Mouse (Mus musculus) heart, adult 9 months (tissue): ENCODE data around the gene Amdhd2.
"Not testable (repeated sequence)": the region's sequence is repeated elsewhere in the genome, so short reads cannot be mapped to it uniquely, and the experiment has no call there.

Experiments
- DNase-seq, 2 experiments: peaks; one replicate each; pipeline ENCODE4 v3.0.0; 2022; ENCODE audit warnings: low spot score in 2 of 2

The Amdhd2 gene

GRCm38 (mm10) chr17:24156394-24156793 lies 7.2 kb downstream of the Amdhd2 start:
- DNase-seq = no peak

GRCm38 (mm10) chr17:24155742-24156141 lies 7.8 kb downstream of the Amdhd2 start:
- DNase-seq = no peak

DNA sequence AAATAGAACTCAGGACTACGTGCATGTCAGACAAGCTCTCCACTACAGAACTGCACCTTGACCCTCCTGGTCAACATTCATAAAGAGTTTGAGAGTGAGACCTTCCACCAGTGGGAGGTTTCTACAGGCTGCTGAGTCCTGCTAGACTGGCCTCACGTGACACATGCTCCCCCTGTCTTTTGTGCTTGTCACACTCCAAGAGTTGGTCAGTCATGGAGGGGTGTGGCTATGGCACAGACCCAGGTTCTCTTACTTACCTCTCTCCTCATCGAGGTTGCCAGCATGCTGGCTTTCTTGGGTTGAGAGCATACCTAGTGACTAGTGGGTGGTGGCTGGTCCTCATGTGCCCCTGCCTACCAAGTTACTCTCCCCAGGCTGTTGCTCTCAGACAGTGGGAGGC lies 9.1 kb downstream of the Amdhd2 start:
- no peak for DNase-seq

GRCm38 (mm10) chr17:24151890-24152563 lies 11.5 kb downstream of the Amdhd2 start:
- DNase-seq = peak; percentile 51 to 68

- no peak for DNase-seq
These were observed 12.2 kb downstream of the Amdhd2 start for GRCm38 (mm10) chr17:24151382-24151781.

GRCm38 (mm10) chr17:24150824-24151223 lies 12.7 kb downstream of the Amdhd2 start, which contains the start of gene Pdpk1:
Gene Pdpk1 (minus strand): TSS chr17:24150924.
- DNase-seq = no peak

- no peak for DNase-seq
These were observed 14.1 kb downstream of the Amdhd2 start for GRCm38 (mm10) chr17:24149421-24149820.

- DNase-seq = no peak
These were observed 20.7 kb downstream of the Amdhd2 start for GRCm38 (mm10) chr17:24142897-24143296.

- DNase-seq = peak; percentile 95 to 97
These were observed 22.1 kb downstream of the Amdhd2 start for GRCm38 (mm10) chr17:24141425-24141920.

- DNase-seq = no peak
These were observed 22.6 kb downstream of the Amdhd2 start for GRCm38 (mm10) chr17:24140845-24141424.

DNA sequence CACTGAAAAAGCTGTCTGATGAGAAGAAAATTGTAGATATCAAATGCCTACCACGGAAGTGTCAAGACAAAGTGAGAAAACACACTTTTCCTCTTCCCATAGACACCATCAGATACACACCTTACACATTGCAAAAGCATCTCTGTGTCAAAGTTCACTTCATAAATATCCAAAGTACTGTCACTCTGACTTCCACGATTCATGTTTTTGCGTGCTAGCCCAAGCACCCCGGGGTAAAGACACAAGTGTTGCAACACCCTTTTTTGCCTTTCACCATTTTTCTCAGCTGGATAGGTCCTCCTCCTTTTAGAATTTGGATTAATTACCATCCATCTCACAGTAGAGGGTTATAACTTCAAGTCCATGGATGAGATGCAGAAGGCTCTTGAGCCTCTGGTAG lies 23.6 kb downstream of the Amdhd2 start:
- no peak for DNase-seq

- DNase-seq = no peak
These were observed 24.3 kb downstream of the Amdhd2 start for GRCm38 (mm10) chr17:24139256-24139655.

DNA sequence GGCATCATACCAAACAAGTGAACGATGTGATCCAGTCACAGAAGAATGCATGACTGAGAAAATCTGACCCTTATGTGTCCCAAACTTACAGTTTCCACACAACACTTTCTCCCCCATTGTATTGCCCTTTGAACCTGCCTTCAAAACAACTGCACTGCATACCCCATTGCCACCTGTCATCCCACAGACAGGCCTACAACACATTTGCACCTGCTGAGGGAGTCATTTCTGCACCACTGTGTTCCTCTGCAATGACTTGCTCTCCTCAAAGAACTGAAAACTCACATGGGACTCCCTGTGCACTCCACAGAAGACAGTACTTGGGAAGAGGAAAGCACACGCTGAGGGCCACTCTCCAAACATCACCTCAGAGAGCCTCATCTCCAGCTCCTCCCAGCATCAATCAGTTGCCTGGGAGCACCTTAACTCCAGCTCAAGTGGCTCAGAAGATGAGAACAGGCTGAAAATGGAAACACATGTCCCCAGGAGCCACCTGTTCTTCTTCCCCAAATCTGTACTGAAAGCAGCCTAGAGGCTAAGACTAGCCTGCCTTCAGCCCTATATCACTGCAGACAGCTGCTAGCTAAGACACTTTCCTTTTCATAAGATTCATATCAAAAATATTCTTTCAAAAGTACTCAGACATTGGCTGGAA lies 26.2 kb downstream of the Amdhd2 start:
- DNase-seq = no peak

- DNase-seq = no peak
These were observed 29.5 kb downstream of the Amdhd2 start for GRCm38 (mm10) chr17:24134062-24134461.

DNA sequence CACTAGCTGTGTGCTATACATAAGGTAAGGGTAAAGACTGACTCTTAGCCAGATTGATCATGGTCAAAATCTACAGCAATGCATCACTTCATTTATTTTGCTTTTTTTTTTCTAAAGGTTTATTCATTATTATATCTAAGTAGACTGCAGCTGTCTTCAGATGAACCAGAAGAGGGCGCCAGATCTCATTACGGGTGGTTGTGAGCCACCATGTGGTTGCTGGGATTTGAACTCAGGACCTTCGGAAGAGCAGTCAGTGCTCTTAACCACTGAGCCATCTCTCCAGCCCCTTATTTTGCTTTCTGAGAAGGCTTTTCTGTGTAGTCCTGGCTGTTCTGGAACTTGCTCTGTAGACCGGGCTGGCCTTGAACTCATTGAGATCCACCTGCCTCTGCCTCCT lies 30.6 kb downstream of the Amdhd2 start:
- not testable (repeated sequence) for DNase-seq

DNA sequence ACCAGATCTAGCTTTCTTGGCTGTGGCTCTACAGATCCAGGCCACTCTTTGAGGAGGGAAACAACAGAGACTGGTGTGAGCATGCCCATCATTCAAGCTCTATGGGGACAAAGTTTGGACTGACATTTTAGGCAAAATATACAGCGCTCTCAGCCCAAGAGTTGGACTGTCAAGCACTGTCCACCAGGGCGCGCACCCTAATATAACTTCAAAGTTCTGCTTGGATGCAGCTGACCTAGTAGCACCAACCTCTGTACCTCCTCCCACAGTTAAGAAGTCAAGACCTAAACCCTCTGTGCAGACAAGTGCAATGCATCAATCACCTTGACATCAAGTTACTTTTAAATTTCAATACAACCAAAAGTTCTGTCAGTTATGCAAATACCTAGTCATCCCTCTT lies 32.0 kb downstream of the Amdhd2 start:
- no peak for DNase-seq

GRCm38 (mm10) chr17:24129246-24129645 lies 34.3 kb downstream of the Amdhd2 start:
- DNase-seq = not testable (repeated sequence)

- DNase-seq = no peak
These were observed 36.0 kb downstream of the Amdhd2 start for GRCm38 (mm10) chr17:24127592-24127991.

- DNase-seq = no peak
These were observed 36.8 kb downstream of the Amdhd2 start for GRCm38 (mm10) chr17:24126801-24127200.

GRCm38 (mm10) chr17:24119446-24119845 lies 44.1 kb downstream of the Amdhd2 start:
- no peak for DNase-seq

DNA sequence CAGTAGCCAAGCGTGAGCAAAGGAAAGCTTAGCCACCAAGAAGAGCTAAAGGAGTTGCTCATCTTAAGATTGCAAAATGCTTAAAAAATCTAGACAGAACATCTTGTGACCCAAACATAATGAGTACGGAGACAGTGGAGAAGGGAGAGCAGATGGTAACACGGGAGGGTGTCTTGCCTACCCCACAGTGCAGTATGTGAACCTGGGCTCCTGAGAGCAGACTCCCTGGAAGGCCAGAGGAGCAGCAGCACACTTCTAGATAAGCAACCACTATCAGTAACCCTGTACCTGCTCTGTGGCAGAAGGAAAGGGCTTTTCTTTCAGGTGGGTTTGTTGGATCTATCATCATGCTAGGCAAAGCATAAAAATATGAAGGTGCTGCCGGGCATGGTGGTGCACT lies 50.5 kb downstream of the Amdhd2 start:
- DNase-seq = no peak

DNA sequence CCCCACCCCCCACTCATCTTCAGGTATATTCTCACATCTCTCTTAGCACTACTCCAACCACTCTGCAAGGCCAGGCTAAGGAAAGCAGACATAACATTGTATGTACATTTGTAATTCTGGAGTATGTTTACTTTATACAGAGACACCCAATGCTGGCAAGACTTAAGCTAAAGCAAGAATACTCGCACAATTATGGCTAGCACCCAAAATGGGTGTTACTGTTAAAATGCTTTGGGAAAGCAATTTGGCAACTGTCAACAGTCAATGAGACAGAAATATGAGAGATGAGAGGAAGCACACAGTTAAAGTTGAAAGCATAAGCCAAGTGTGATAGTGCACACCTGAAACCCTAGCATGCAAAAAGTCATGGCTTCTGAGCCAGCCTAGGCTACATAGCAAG lies 52.3 kb downstream of the Amdhd2 start:
- DNase-seq = no peak

DNA sequence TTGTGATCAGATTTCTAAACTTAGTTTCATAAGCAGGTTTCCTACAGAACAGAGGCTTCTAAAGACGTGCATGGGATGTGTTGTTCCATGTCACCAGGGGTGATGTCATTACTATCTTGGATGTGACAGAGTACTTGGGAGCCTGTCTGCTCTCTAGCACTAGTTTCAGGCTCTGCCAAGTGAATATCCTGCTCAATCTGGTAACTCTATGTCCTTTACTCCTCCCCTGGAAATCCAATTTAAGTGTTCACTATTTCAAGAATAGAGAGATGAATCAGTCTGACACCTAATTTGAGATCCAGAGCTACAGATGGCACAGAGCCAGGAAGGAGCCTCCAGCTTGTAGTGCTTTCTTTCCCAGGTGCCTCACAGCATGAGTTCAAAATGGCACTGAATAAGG lies 54.7 kb downstream of the Amdhd2 start:
- peak; percentile 29 for DNase-seq
